Mouse (Mus musculus) midbrain, embryonic 15.5 days (tissue): ENCODE results near the gene Foxi3. TPM values are rescaled to one million over a fixed set of nuclear protein-coding genes. Genes with fewer than 3 reads are reported as not detected.

Source experiments
- ATAC-seq: fragments of 200-750 bp; cut with Nextera tagmentation; replicated peaks from 2 replicates; pipeline ENCODE4 v1.8.0; 2017; ENCODE audit warnings: moderate TSS enrichment
- H3K27ac ChIP-seq: fragments of 300-500 bp; sonication (generic); 2 replicates; pipeline ENCODE4 v1.5.1; 2015; ENCODE audit warnings: mild to moderate bottlenecking, inconsistent platforms
- H3K27me3 ChIP-seq: fragments of 300-500 bp; sonication (generic); replicated peaks from 2 replicates; pipeline ENCODE4 v1.6.1; 2015; ENCODE audit warnings: inconsistent platforms
- H3K36me3 ChIP-seq: fragments of 300-500 bp; sonication (generic); replicated peaks from 2 replicates; pipeline ENCODE4 v1.6.1; 2015; ENCODE audit warnings: inconsistent platforms
- H3K4me1 ChIP-seq: fragments of 300-500 bp; sonication (generic); 2 replicates; pipeline ENCODE4 v1.6.1; 2015; ENCODE audit warnings: inconsistent platforms
- H3K4me2 ChIP-seq: fragments of 300-500 bp; sonication (generic); 2 replicates; pipeline ENCODE4 v1.6.1; 2015; ENCODE audit warnings: inconsistent platforms, mild to moderate bottlenecking, moderate library complexity
- H3K4me3 ChIP-seq: fragments of 300-500 bp; sonication (generic); 2 replicates; pipeline ENCODE4 v1.5.1; 2015; ENCODE audit warnings: mild to moderate bottlenecking, inconsistent platforms
- H3K9ac ChIP-seq: fragments of 300-500 bp; sonication (generic); 2 replicates; pipeline ENCODE4 v1.6.1; 2015; ENCODE audit warnings: mild to moderate bottlenecking, inconsistent platforms
- H3K9me3 ChIP-seq: fragments of 300-500 bp; sonication (generic); 2 replicates; pipeline ENCODE4 v1.6.1; 2016; ENCODE audit warnings: inconsistent platforms
- WGBS: fragments of 180-500 bp; shearing (Covaris S2); methylation state at CpG from one replicate; pipeline ENCODE4 v1.1.7; 2015; ENCODE audit warnings: mixed read lengths; 5-methylcytosine and 5-hydroxymethylcytosine counted together
- polyA plus RNA-seq: library from polyadenylated mRNA; unstranded; fragments of >200 nt; fragmentation: Nextera tagmentation; extraction: Ambion mirVana; gene quantifications from 2 replicates; pipeline ENCODE4 v1.2.1, GENCODE M21; 2015

Foxi3 gene
- polyA plus RNA-seq, 1 experiment from 2014 or later: not detected

DNA sequence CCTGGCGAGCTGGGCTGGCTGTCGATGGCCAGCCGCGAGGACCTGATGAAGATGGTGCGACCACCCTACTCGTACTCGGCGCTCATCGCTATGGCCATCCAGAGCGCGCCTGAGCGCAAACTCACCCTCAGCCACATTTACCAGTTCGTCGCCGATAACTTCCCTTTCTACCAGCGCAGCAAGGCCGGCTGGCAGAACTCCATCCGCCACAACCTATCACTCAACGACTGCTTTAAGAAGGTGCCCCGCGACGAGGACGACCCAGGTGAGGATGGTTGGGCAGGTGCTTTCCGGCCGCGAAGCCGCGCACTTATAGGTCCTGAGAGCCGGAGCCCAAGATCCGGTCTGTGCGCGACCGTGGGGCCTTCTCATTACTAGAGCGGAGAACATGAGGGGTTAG lies 605 bp downstream of the Foxi3 start:
- H3K4me1 ChIP-seq: peaks cover 13% of the 10 kb centered on the region
- peak; percentile 46; the same call in 1 of the 2 replicates for ATAC-seq
- peak overlapping the region; percentile 43 for H3K4me3 ChIP-seq
- peaks cover 62% of the 10 kb centered on the region for H3K27me3 ChIP-seq
- peak overlapping the region; percentile 90 for H3K4me2 ChIP-seq
- WGBS: under 1% methylated on average over 30 of the region's 34 CpGs
- H3K36me3 ChIP-seq: no peaks in the 10 kb centered on the region
- H3K27ac ChIP-seq: no peak overlapping the region
- 0 out of 2 replicates have a peak overlapping the region, but pooled peaks have one; percentile 18 for H3K9ac ChIP-seq
- H3K9me3 ChIP-seq: no peaks in the 10 kb centered on the region

DNA sequence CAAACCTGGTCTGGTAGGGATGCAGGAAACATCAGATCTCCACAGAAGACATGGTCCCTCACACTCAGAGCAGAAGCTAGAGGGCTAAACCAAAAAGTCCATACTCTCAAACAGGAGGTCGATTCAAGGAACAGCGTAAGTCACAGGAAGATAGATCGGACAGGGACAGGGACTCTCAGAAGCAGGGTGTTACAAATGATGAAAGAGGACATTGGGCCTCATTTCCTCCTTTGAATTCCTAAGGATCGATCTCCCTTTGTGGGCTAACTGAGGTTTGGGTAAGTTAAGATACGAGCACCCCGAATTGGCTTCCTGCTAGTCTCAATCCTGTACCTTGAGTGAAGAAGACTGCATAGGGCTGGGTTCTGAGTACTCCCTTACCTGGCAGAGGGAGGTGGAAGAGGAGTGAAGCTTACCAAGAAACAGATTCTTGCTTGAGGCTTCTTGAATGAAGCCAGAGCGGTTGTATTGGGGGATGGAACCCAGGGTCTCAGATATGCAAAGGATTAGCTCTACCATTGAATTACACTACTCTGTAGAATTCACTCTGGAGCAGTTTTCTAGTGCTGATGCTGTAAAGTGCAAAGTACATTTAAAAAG lies 1.1 kb downstream of the Foxi3 start:
- H3K4me1 ChIP-seq: peaks cover 13% of the 10 kb centered on the region
- peak overlapping the region; percentile 43; the same call in 1 of the 2 replicates for H3K4me3 ChIP-seq
- no peaks in the 10 kb centered on the region for H3K36me3 ChIP-seq
- peak overlapping the region; percentile 90 for H3K4me2 ChIP-seq
- ATAC-seq: no peak
- no peak overlapping the region for H3K9ac ChIP-seq
- H3K27ac ChIP-seq: no peak overlapping the region
- no peaks in the 10 kb centered on the region for H3K9me3 ChIP-seq
- H3K27me3 ChIP-seq: peaks cover 60% of the 10 kb centered on the region
- 9% methylated on average over 7 of the region's 7 CpGs for WGBS

- Histone ChIP-seq H3K27me3 (peaks cover 13% of the 10 kb centered on the region), H3K27ac (no peak overlapping the region), H3K4me1 (peaks cover 3% of the 10 kb centered on the region; the same call in 1 of the 2 replicates), H3K9me3 (no peaks in the 10 kb centered on the region), H3K36me3 (no peaks in the 10 kb centered on the region), H3K9ac (no peak overlapping the region), H3K4me2 (no peak overlapping the region), H3K4me3 (no peak overlapping the region)
- ATAC-seq: no peak
- WGBS: 26% methylated on average over 6 of the region's 6 CpGs
These were observed 7.9 kb downstream of the Foxi3 start for GRCm38 (mm10) chr6:70964116-70964830.

DNA sequence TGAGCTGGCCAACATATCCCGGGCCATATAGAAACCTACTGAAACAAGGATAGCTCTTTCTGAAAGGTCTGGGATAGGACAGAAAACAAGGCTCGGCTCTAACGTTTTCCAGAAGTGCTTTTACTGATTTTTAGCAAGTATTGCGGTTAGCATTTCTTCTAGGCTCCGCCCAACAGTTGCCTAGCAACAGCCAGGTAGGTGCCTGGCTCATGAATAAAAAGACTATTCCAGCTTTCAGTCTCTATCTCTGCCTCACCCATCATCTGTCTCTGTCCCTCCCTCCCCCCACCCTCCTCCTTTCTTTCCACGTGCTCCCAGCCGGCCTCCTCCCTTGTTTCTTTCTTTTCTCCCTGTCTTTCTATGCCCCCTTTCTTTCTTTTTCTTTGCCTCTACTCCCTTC lies 9.4 kb downstream of the Foxi3 start:
- WGBS: 18% methylated on average over 7 of the region's 7 CpGs

DNA sequence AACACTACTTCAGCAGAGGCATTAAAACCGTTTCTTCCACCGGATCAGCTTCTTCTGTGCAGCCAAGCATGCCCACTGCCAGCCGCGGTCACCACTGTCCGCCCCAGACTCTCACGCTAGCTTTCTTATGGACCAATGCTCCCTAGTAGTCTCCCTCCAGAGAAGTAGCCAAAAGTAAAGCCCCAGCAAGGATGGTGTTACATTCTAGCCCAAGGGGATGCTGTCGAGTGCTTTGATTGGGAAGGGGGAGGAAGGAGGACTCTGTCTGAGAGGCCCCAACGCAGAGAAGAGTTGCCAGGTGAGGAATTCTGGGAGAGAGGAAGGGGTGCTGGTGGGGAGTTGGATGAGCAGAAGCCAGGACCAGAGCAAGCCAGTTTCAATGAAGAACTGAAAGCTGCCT lies 11.1 kb downstream of the Foxi3 start:
- ATAC-seq: peak; percentile 22; the same call in 1 of the 2 replicates
- H3K4me3 ChIP-seq: no peak overlapping the region

More for the DNA sequence above, 9.4 kb downstream of the Foxi3 start:
- H3K4me1 ChIP-seq: peaks cover 3% of the 10 kb centered on the region; the same call in 1 of the 2 replicates
- H3K9ac ChIP-seq: no peak overlapping the region
- no peak overlapping the region for H3K4me3 ChIP-seq
- H3K27ac ChIP-seq: no peak overlapping the region
- peaks cover 8% of the 10 kb centered on the region for H3K27me3 ChIP-seq
- no peak overlapping the region for H3K4me2 ChIP-seq
- peak; percentile 37; the same call in 1 of the 2 replicates for ATAC-seq
- no peaks in the 10 kb centered on the region for H3K36me3 ChIP-seq
- no peaks in the 10 kb centered on the region for H3K9me3 ChIP-seq

DNA sequence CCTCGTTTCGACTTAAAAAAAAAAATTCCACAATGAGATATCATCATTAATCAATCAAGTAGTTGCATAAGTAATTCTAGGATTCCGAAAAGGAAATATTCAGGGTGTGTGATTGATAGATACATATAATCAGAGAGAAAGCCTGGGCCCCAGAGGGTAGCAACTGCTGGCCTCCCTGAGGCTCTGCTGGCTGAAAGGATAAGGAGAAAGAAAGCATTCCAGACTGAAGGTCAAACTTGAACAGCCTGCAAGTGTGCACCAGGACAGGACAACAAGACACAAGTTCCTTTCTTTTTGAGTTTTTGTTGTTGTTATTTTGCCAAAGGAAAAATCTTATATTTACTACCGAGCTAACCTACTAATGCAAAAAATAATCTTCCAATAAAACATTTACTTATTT lies 12.0 kb downstream of the Foxi3 start:
- Histone ChIP-seq H3K36me3 (no peaks in the 10 kb centered on the region), H3K4me1 (peaks cover 3% of the 10 kb centered on the region; the same call in 1 of the 2 replicates), H3K9me3 (no peaks in the 10 kb centered on the region), H3K4me2 (no peak overlapping the region), H3K27me3 (peaks cover 3% of the 10 kb centered on the region), H3K4me3 (no peak overlapping the region), H3K9ac (no peak overlapping the region), H3K27ac (no peak overlapping the region)
- ATAC-seq: no peak
- 74% methylated on average over 4 of the region's 4 CpGs for WGBS

More for the DNA sequence above, 11.1 kb downstream of the Foxi3 start:
- Histone ChIP-seq H3K4me1 (peaks cover 3% of the 10 kb centered on the region; the same call in 1 of the 2 replicates), H3K9me3 (no peaks in the 10 kb centered on the region), H3K27ac (no peak overlapping the region), H3K27me3 (peaks cover 3% of the 10 kb centered on the region), H3K36me3 (no peaks in the 10 kb centered on the region), H3K9ac (no peak overlapping the region), H3K4me2 (peak overlapping the region; percentile 43)
- WGBS: 1% methylated on average over 8 of the region's 8 CpGs

- 55% methylated on average over 3 of the region's 3 CpGs for WGBS
- Histone ChIP-seq H3K4me2 (no peak overlapping the region), H3K9ac (no peak overlapping the region), H3K4me1 (no peaks in the 10 kb centered on the region), H3K27ac (no peak overlapping the region), H3K36me3 (no peaks in the 10 kb centered on the region), H3K4me3 (no peak overlapping the region), H3K9me3 (no peaks in the 10 kb centered on the region), H3K27me3 (no peaks in the 10 kb centered on the region)
- ATAC-seq: no peak
These were observed 16.7 kb downstream of the Foxi3 start for GRCm38 (mm10) chr6:70973066-70973465.

- Histone ChIP-seq H3K4me1 (no peaks in the 10 kb centered on the region), H3K27ac (no peak overlapping the region), H3K9me3 (no peaks in the 10 kb centered on the region), H3K27me3 (no peaks in the 10 kb centered on the region), H3K4me3 (no peak overlapping the region), H3K9ac (no peak overlapping the region), H3K36me3 (no peaks in the 10 kb centered on the region), H3K4me2 (no peak overlapping the region)
- 79% methylated on average over 8 of the region's 8 CpGs for whole genome bisulfite sequencing
- no peak for ATAC-seq
These were observed 24.7 kb downstream of the Foxi3 start for GRCm38 (mm10) chr6:70981036-70981435.

DNA sequence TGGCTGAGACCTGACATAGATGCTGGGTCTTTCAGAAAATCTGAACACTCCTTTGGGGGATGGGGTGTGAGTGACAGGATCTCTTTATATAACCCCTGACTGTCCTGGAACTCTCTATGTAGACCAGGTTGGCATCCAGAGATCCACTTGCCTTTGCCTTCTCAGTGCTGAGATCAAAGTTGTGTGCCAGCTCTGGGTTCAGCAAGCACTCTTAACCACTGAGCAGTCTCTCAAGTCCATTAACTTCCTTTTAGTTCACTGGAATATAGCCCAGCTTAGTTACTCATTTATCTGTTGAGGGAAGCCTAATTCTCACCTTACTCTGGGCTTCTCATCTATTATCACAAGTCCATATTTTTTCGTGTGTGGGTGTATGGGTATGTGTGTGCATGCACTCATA lies 26.1 kb downstream of the Foxi3 start:
- H3K27me3 ChIP-seq: no peaks in the 10 kb centered on the region
- H3K9ac ChIP-seq: no peak overlapping the region
- no peak overlapping the region for H3K4me3 ChIP-seq
- no peak for ATAC-seq
- no peak overlapping the region for H3K4me2 ChIP-seq
- H3K9me3 ChIP-seq: no peaks in the 10 kb centered on the region
- H3K27ac ChIP-seq: no peak overlapping the region
- no peaks in the 10 kb centered on the region for H3K36me3 ChIP-seq
- H3K4me1 ChIP-seq: no peaks in the 10 kb centered on the region
- WGBS: 79% methylated on average over 1 of the region's 1 CpGs

DNA sequence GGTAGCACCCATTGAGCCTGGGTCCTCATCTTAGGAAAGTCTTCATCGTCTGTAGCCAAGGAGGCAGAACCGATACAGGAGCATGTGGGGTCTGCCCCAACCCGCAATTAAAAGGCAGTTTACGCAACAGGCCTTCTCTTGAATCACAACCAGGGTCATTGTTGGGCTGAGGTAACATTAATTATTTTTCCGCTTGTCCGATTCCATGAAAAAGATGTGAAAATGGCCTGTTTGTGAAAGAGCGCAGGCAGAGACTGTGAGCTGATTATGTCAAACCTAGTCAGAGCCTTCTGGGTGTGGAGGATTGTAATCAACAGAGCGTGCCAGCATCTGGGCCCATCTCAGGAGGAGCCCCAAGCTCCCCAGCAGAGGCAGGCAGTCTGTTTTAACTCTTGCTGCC lies 30.4 kb downstream of the Foxi3 start:
- 25% methylated on average over 8 of the region's 8 CpGs for WGBS
- H3K4me2 ChIP-seq: no peak overlapping the region
- no peaks in the 10 kb centered on the region for H3K36me3 ChIP-seq
- no peaks in the 10 kb centered on the region for H3K9me3 ChIP-seq
- H3K4me3 ChIP-seq: no peak overlapping the region
- no peak for ATAC-seq
- H3K27ac ChIP-seq: no peak overlapping the region
- H3K9ac ChIP-seq: no peak overlapping the region
- H3K4me1 ChIP-seq: no peaks in the 10 kb centered on the region
- no peaks in the 10 kb centered on the region for H3K27me3 ChIP-seq

DNA sequence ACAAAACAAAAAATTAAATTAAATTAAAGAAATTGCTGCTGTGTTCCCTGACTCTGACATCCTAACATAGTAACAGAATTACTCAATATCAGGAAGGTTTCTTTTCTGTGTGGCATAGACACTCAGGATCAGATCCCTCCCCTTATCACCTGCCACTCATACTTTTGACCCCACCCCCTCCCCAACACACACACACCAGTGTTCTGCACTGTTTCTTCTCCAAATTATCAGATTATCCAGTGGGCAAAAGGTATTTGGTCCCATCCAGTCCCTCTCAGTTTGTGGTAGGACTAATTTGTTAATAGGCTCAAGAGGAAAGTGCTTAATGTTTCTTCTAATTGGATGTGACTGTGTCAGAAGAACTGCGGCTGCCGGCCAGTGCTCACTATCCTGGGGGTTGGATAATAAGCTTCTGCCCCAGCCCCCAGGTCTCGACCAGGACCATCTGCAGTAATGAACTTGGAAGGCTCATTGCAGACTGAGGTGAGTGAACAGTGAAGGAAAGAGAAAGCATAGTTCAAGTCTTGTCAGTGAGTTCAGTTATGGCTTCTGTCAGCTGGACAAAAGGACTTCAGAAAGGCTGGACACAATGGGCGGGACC lies 39.9 kb downstream of the Foxi3 start:
- H3K27me3 ChIP-seq: no peaks in the 10 kb centered on the region
- ATAC-seq: no peak
- no peak overlapping the region for H3K9ac ChIP-seq

GRCm38 (mm10) chr6:71002656-71003055 lies 46.3 kb downstream of the Foxi3 start:
- no peaks in the 10 kb centered on the region for H3K27me3 ChIP-seq
- H3K9me3 ChIP-seq: no peaks in the 10 kb centered on the region
- no peak overlapping the region for H3K4me3 ChIP-seq
- H3K27ac ChIP-seq: no peak overlapping the region
- ATAC-seq: no peak
- no peaks in the 10 kb centered on the region for H3K36me3 ChIP-seq
- no peak overlapping the region for H3K4me2 ChIP-seq
- no peaks in the 10 kb centered on the region for H3K4me1 ChIP-seq
- no peak overlapping the region for H3K9ac ChIP-seq
- 90% methylated on average over 2 of the region's 2 CpGs for WGBS

More for the DNA sequence above, 39.9 kb downstream of the Foxi3 start:
- 45% methylated on average over 4 of the region's 4 CpGs for WGBS
- no peak overlapping the region for H3K4me2 ChIP-seq
- H3K4me3 ChIP-seq: no peak overlapping the region
- H3K4me1 ChIP-seq: no peaks in the 10 kb centered on the region
- no peaks in the 10 kb centered on the region for H3K36me3 ChIP-seq
- no peak overlapping the region for H3K27ac ChIP-seq
- no peaks in the 10 kb centered on the region for H3K9me3 ChIP-seq
